32 mouse cellular contexts compared by ENCODE assay signal in genomic region chr17:28617636-28618035, GRCm38 (mm10). TPM values are rescaled to one million over a fixed set of nuclear protein-coding genes. Genes with fewer than 3 reads are reported as not detected.
DNase-seq lines count a peak whose midpoint lies in the region; ATAC-seq and TF ChIP-seq lines count a peak whose summit lies in the region.
"Had no signal": no experiment of that assay in that cellular context is flagged by ENCODE, and none has a peak within 500 bp of the region (broad histone marks: within the 10 kb centered on the region; RNA-seq: fewer than 3 reads in every experiment).

No protein-coding gene starts in this region.

- H3K9ac ChIP-seq in liver, embryonic 11.5 days (ENCODE audit: low read depth, low read length): 0 out of 2 replicates have a peak overlapping the region, but pooled peaks have one; percentile 22
- no peak overlapping the region; the same call in 1 of the 2 replicates for H3K9ac ChIP-seq in kidney, embryonic 16.5 days (replicated peaks; ENCODE audit: low read length)
- no peak overlapping the region for H3K9ac ChIP-seq in hindbrain, embryonic 14.5 days
- H3K9ac ChIP-seq: embryonic facial prominence, embryonic 12.5 days; forebrain, embryonic 12.5 days; heart, embryonic 15.5 days; kidney, embryonic 15.5 days; stomach, embryonic 15.5 days had no signal

- no peak overlapping the region for H3K4me3 ChIP-seq in liver, embryonic 11.5 days (ENCODE audit: low read depth, low read length)
- H3K4me3 ChIP-seq in G1E (ENCODE audit: low read depth, low read length): peak overlapping the region; percentile 58; the same call in 1 of the 2 replicates
- no peak overlapping the region for H3K4me3 ChIP-seq in kidney, embryonic 16.5 days (ENCODE audit: low read length)
- no peak overlapping the region for H3K4me3 ChIP-seq in hindbrain, embryonic 14.5 days (replicated peaks; ENCODE audit: low read length)
- H3K4me3 ChIP-seq: embryonic facial prominence, embryonic 12.5 days; erythroblast, embryonic 14.5 days; forebrain, embryonic 12.5 days; heart, embryonic 15.5 days; kidney, embryonic 15.5 days; left cerebral cortex, adult 2 months; midbrain, embryonic 10.5 days; myocyte; stomach, embryonic 15.5 days had no signal

- peaks cover 38% of the 10 kb centered on the region for H3K4me1 ChIP-seq in liver, embryonic 11.5 days (replicated peaks; ENCODE audit: control insufficient read depth, insufficient read depth, low read length)
- peaks cover 79% of the 10 kb centered on the region for H3K4me1 ChIP-seq in G1E (ENCODE audit: insufficient read depth, low read depth, low read length)
- H3K4me1 ChIP-seq in kidney, embryonic 16.5 days (ENCODE audit: insufficient read depth, low read length): peaks cover 13% of the 10 kb centered on the region
- peaks cover 17% of the 10 kb centered on the region for H3K4me1 ChIP-seq in hindbrain, embryonic 14.5 days (replicated peaks; ENCODE audit: control insufficient read depth, insufficient read depth, low read length)

- WGBS in liver, embryonic 11.5 days: 80% methylated on average over 10 of the region's 10 CpGs
- whole genome bisulfite sequencing in kidney, embryonic 16.5 days: 82% methylated on average over 10 of the region's 10 CpGs
- 91% methylated on average over 10 of the region's 10 CpGs for WGBS in hindbrain, embryonic 14.5 days

- peak overlapping the region; percentile 41 for H3K4me2 ChIP-seq in liver, embryonic 11.5 days
- no peak overlapping the region for H3K4me2 ChIP-seq in kidney, embryonic 16.5 days (replicated peaks; ENCODE audit: low read depth, low read length)
- no peak overlapping the region for H3K4me2 ChIP-seq in hindbrain, embryonic 14.5 days (replicated peaks)
- H3K4me2 ChIP-seq: embryonic facial prominence, embryonic 12.5 days; forebrain, embryonic 12.5 days; heart, embryonic 15.5 days; kidney, embryonic 15.5 days; stomach, embryonic 15.5 days had no signal

- no peak for ATAC-seq in liver, embryonic 11.5 days (replicated peaks; ENCODE audit: low FRiP score)
- no peak for ATAC-seq in G1E (ENCODE audit: extremely low read depth, insufficient number of reproducible peaks, low FRiP score, poor library complexity, severe bottlenecking)
- no peak for ATAC-seq in kidney, embryonic 16.5 days (ENCODE audit: low FRiP score, low TSS enrichment)
- no peak for ATAC-seq in hindbrain, embryonic 14.5 days (ENCODE audit: low FRiP score)
- ATAC-seq: hindbrain, embryonic 16.5 days; midbrain, embryonic 16.5 days had no signal

- no peaks in the 10 kb centered on the region for H3K9me3 ChIP-seq in liver, embryonic 11.5 days (ENCODE audit: control insufficient read depth, low read length)
- H3K9me3 ChIP-seq in G1E (replicated peaks): no peaks in the 10 kb centered on the region
- no peaks in the 10 kb centered on the region for H3K9me3 ChIP-seq in kidney, embryonic 16.5 days (ENCODE audit: low read length)
- no peaks in the 10 kb centered on the region for H3K9me3 ChIP-seq in hindbrain, embryonic 14.5 days (ENCODE audit: control insufficient read depth, low read length)
- H3K9me3 ChIP-seq: embryonic facial prominence, embryonic 12.5 days; forebrain, embryonic 12.5 days; heart, embryonic 15.5 days; kidney, embryonic 15.5 days; midbrain, embryonic 10.5 days; stomach, embryonic 15.5 days had no signal

- no peaks in the 10 kb centered on the region for H3K27me3 ChIP-seq in liver, embryonic 11.5 days (replicated peaks; ENCODE audit: control insufficient read depth, insufficient read depth, low read length)
- no peaks in the 10 kb centered on the region for H3K27me3 ChIP-seq in G1E (ENCODE audit: insufficient read depth, low read length)
- no peaks in the 10 kb centered on the region for H3K27me3 ChIP-seq in kidney, embryonic 16.5 days (ENCODE audit: insufficient read depth, low read length)
- H3K27me3 ChIP-seq in hindbrain, embryonic 14.5 days (ENCODE audit: control insufficient read depth, insufficient read depth, low read length): no peaks in the 10 kb centered on the region
- H3K27me3 ChIP-seq: embryonic facial prominence, embryonic 12.5 days; forebrain, embryonic 12.5 days; heart, embryonic 15.5 days; kidney, embryonic 15.5 days; stomach, embryonic 15.5 days had no signal

- no peak for TF ChIP-seq CTCF in G1E (IDR thresholded peaks at IDR 0.05; ENCODE audit: low read depth, low read length)

- no peak overlapping the region for H3K27ac ChIP-seq in liver, embryonic 11.5 days (ENCODE audit: low read depth, low read length)
- no peak overlapping the region for H3K27ac ChIP-seq in kidney, embryonic 16.5 days (ENCODE audit: low read length)
- no peak overlapping the region for H3K27ac ChIP-seq in hindbrain, embryonic 14.5 days
- H3K27ac ChIP-seq: embryonic facial prominence, embryonic 12.5 days; forebrain, embryonic 12.5 days; heart, embryonic 15.5 days; kidney, embryonic 15.5 days; left cerebral cortex, adult 2 months; midbrain, embryonic 10.5 days; stomach, embryonic 15.5 days had no signal

- peaks cover 24% of the 10 kb centered on the region for H3K36me3 ChIP-seq in liver, embryonic 11.5 days (ENCODE audit: control insufficient read depth, insufficient read depth, low read length)
- peaks cover 74% of the 10 kb centered on the region for H3K36me3 ChIP-seq in G1E (replicated peaks)
- H3K36me3 ChIP-seq in kidney, embryonic 16.5 days (ENCODE audit: insufficient read depth, low read length): peaks cover 27% of the 10 kb centered on the region
- H3K36me3 ChIP-seq in hindbrain, embryonic 14.5 days (replicated peaks; ENCODE audit: control insufficient read depth, insufficient read depth): peaks cover 32% of the 10 kb centered on the region

- no peak for DNase-seq in liver, embryonic 11.5 days (ENCODE audit: low spot score)
- no peak for DNase-seq in liver
- no peak for DNase-seq in G1E (ENCODE audit: low spot score)
- DNase-seq in induced T-regulatory cell, adult 2 months (ENCODE audit: low read depth): peak; percentile 61
- peak; percentile 58 for DNase-seq in naive thymus-derived CD4-positive, alpha-beta T cell, adult 2 months (ENCODE audit: low read depth)
- no peak for DNase-seq in hindbrain, embryonic 14.5 days (ENCODE audit: low spot score)
- DNase-seq: adrenal gland, adult 8-10 months; cerebellum, adult 11-12 months; cerebellum, postnatal 14 days; gastrocnemius, postnatal 36 days; heart, postnatal 4 days; kidney, adult 11 months; layer of hippocampus, adult 9-11 months; lung, adult 18-20 months; lung, postnatal 10 days had no signal

RNA-seq across cellular contexts. Expression of gene Srpk1, which starts 4.9 kb away (rescaled TPM):
- polyA plus RNA-seq in liver, embryonic 11.5 days (2014; fragmentation: Nextera tagmentation; extraction: Ambion mirVana): 92.7 and 99.8 TPM in 2 replicates
- 158 and 193 TPM in 2 replicates for total RNA-seq in G1E (2014; fragmentation: Nextera tagmentation)
- 95.5 and 112 TPM in 2 replicates for total RNA-seq in G1E (2017)
- 81.6 and 95.9 TPM in 2 replicates for polyA plus RNA-seq in G1E (2012)
- 73.7 and 88.3 TPM in 2 replicates for polyA plus RNA-seq in kidney, embryonic 16.5 days (2015; fragmentation: Nextera tagmentation; extraction: Ambion mirVana)
- polyA plus RNA-seq in hindbrain, embryonic 14.5 days (2014; fragmentation: Nextera tagmentation; extraction: Ambion mirVana): 110 TPM in 2 replicates

RNA-seq across cellular contexts. Expression of gene Lhfpl5, which starts 42.2 kb away (rescaled TPM):
- polyA plus RNA-seq in liver, embryonic 11.5 days (2014; fragmentation: Nextera tagmentation; extraction: Ambion mirVana): 0.27 and 0.33 TPM in 2 replicates
- total RNA-seq in G1E (2014; fragmentation: Nextera tagmentation) (not detected in 2 replicates), G1E (2017) (not detected in 2 replicates)
- not detected in 2 replicates for polyA plus RNA-seq in G1E (2012)
- polyA plus RNA-seq in kidney, embryonic 16.5 days (2015; fragmentation: Nextera tagmentation; extraction: Ambion mirVana): 0.61 and 0.89 TPM in 2 replicates
- polyA plus RNA-seq in hindbrain, embryonic 14.5 days (2014; fragmentation: Nextera tagmentation; extraction: Ambion mirVana): 13.5 and 13.7 TPM in 2 replicates
- total RNA-seq: gastrocnemius, adult 18-20 months; gastrocnemius, postnatal 36 days; heart, adult 8-10 months; heart, postnatal 4 days; neutrophil, adult 5-6 weeks had no signal
- polyA plus RNA-seq: erythroblast, embryonic 14.5 days had no signal

RNA-seq across cellular contexts. Expression of gene Clps, which starts 57.1 kb away (rescaled TPM):
- 3.5 and 3.7 TPM in 2 replicates for polyA plus RNA-seq in liver, embryonic 11.5 days (2014; fragmentation: Nextera tagmentation; extraction: Ambion mirVana)
- total RNA-seq in G1E (2014; fragmentation: Nextera tagmentation) (not detected in 2 replicates), G1E (2017) (not detected in 2 replicates)
- not detected in 2 replicates for polyA plus RNA-seq in G1E (2012)
- not detected in 2 replicates for polyA plus RNA-seq in kidney, embryonic 16.5 days (2015; fragmentation: Nextera tagmentation; extraction: Ambion mirVana)
- not detected in 2 replicates for polyA plus RNA-seq in hindbrain, embryonic 14.5 days (2014; fragmentation: Nextera tagmentation; extraction: Ambion mirVana)
- total RNA-seq: adrenal gland, adult 8-10 months; gastrocnemius, adult 18-20 months; gastrocnemius, postnatal 36 days; heart, adult 8-10 months; heart, postnatal 4 days; left cerebral cortex, adult 2 months; neutrophil, adult 5-6 weeks had no signal
- polyA plus RNA-seq: C2C12; embryonic facial prominence, embryonic 12.5 days; erythroblast, embryonic 14.5 days; forebrain, embryonic 12.5 days; hindbrain, embryonic 16.5 days; limb, embryonic 11.5 days; midbrain, embryonic 10.5 days; midbrain, embryonic 16.5 days; myocyte had no signal

Comparison
In these comparisons a context has a peak if more than half of its experiments do, and no peak if none do; other contexts are left out.
1. DNase-seq: peak in induced T-regulatory cell, adult 2 months (single experiment) and naive thymus-derived CD4-positive, alpha-beta T cell, adult 2 months (single experiment); none in liver, embryonic 11.5 days (single experiment), liver (single experiment), G1E (single experiment) and hindbrain, embryonic 14.5 days (single experiment).